Mouse (Mus musculus) ES-Bruce4 (cell line): ENCODE measurements around the gene 9130019O22Rik. TPM values are rescaled to one million over a fixed set of nuclear protein-coding genes. Genes with fewer than 3 reads are reported as not detected.
"Not testable (repeated sequence)": the region's sequence is repeated elsewhere in the genome, so short reads cannot be mapped to it uniquely, and the experiment has no call there.

Experiments
- H3K27ac ChIP-seq: 2 replicates; pipeline ENCODE4 v1.5.1; 2012; ENCODE audit warnings: low read length, inconsistent platforms; ENCODE audit not compliant: insufficient read depth
- H3K27me3 ChIP-seq: 2 replicates; pipeline ENCODE4 v1.6.1; 2012; ENCODE audit warnings: mild to moderate bottlenecking, low read length, inconsistent platforms; ENCODE audit not compliant: control insufficient read depth, poor library complexity, insufficient read depth, severe bottlenecking
- H3K36me3 ChIP-seq: 2 replicates; pipeline ENCODE4 v1.6.1; 2012; ENCODE audit warnings: inconsistent platforms, mild to moderate bottlenecking, low read length, moderate library complexity; ENCODE audit not compliant: control insufficient read depth, poor library complexity, insufficient read depth, severe bottlenecking
- H3K4me1 ChIP-seq: one replicate; pipeline ENCODE4 v1.8.1; 2011; ENCODE audit warnings: low read length; ENCODE audit not compliant: control insufficient read depth, insufficient read depth
- H3K4me3 ChIP-seq: 2 replicates; pipeline ENCODE4 v1.5.1; 2011; ENCODE audit warnings: low read depth, mild to moderate bottlenecking, low read length
- H3K9ac ChIP-seq: 2 replicates; pipeline ENCODE4 v1.6.1; 2012; ENCODE audit warnings: low read depth, mild to moderate bottlenecking, inconsistent platforms; ENCODE audit not compliant: poor library complexity, severe bottlenecking
- H3K9me3 ChIP-seq: replicated peaks from 2 replicates; pipeline ENCODE4 v1.6.1; 2012; ENCODE audit warnings: mild to moderate bottlenecking, low read length, inconsistent platforms; ENCODE audit not compliant: control insufficient read depth, poor library complexity, insufficient read depth, severe bottlenecking
- CTCF ChIP-seq: IDR thresholded peaks from one replicate; pipeline ENCODE4 v1.8.1; 2011; ENCODE audit warnings: low read depth, low read length
- EP300 ChIP-seq: IDR thresholded peaks from 2 replicates; pipeline ENCODE4 v1.6.1; 2011; ENCODE audit warnings: low read depth, low read length; ENCODE audit not compliant: insufficient read depth
- POLR2A ChIP-seq: IDR thresholded peaks from one replicate; pipeline ENCODE4 v1.8.1; 2011; ENCODE audit warnings: low read length; ENCODE audit not compliant: insufficient read depth
- polyA plus RNA-seq: library from polyadenylated mRNA; stranded (reverse); fragments of >200 nt; gene quantifications from 2 replicates; pipeline ENCODE4 v1.2.4, GENCODE M21; 2011; ENCODE audit warnings: low read depth; ENCODE audit not compliant: missing spikeins, insufficient read depth, insufficient read length

The 9130019O22Rik gene
- polyA plus RNA-seq, 1 experiment, result 2.1 TPM

DNA sequence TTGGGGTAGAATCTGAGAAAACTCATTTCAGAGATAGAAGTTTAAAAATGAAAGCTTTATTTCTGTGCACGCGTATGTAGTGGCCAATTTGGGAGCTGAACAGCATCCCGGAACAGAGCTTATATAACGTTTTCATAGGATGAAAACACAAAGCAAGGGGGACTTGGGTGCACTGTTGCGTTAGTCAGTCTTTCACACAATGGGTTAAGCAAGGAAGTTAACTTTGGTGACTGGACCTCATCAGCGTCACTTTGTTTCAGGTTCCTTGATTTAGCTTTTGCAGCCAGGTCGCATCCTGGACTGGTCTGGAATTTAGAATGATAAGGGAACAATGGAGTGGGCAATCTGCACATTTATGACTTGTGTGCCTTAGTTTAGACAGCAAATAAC, 7.0 kb upstream of the 9130019O22Rik start:
- peak overlapping the region; percentile 48 for H3K9ac ChIP-seq
- no peak for TF ChIP-seq CTCF
- TF ChIP-seq EP300, result no peak
- TF ChIP-seq POLR2A, result no peak
- no peaks in the 10 kb centered on the region; the same call in 1 of the 2 replicates for H3K36me3 ChIP-seq
- H3K9me3 ChIP-seq, result no peaks in the 10 kb centered on the region
- H3K4me3 ChIP-seq, result peak overlapping the region; percentile 75
- H3K27me3 ChIP-seq, result no peaks in the 10 kb centered on the region
- H3K27ac ChIP-seq, result no peak overlapping the region
- H3K4me1 ChIP-seq, result peaks cover 2% of the 10 kb centered on the region

GRCm38 (mm10) chr7:127393157-127393943, 6.4 kb upstream of the 9130019O22Rik start, which contains the start of gene E430018J23Rik:
TSS of gene E430018J23Rik (minus strand) at chr7:127393629.
- H3K27me3 ChIP-seq, result no peaks in the 10 kb centered on the region
- H3K9me3 ChIP-seq, result no peaks in the 10 kb centered on the region
- peak within 1 kb of the TSS; percentile 97 for H3K4me3 ChIP-seq
- H3K27ac ChIP-seq, result no peak within 1 kb of the TSS
- H3K9ac ChIP-seq, result peak within 1 kb of the TSS; percentile 59
- no peak for TF ChIP-seq CTCF
- TF ChIP-seq POLR2A, result peak; percentile 62
- TF ChIP-seq EP300, result 0 out of 2 replicates have a peak, but pooled peaks have one; percentile 16
- no peaks in the 10 kb centered on the region; the same call in 1 of the 2 replicates for H3K36me3 ChIP-seq
- H3K4me1 ChIP-seq, result peaks cover 2% of the 10 kb centered on the region

GRCm38 (mm10) chr7:127392251-127392824, 5.4 kb upstream of the 9130019O22Rik start:
- Histone ChIP-seq H3K27ac (no peak overlapping the region), H3K4me1 (peaks cover 2% of the 10 kb centered on the region), H3K9me3 (no peaks in the 10 kb centered on the region), H3K4me3 (no peak overlapping the region), H3K27me3 (no peaks in the 10 kb centered on the region), H3K36me3 (no peaks in the 10 kb centered on the region; the same call in 1 of the 2 replicates), H3K9ac (no peak overlapping the region)
- no peak for TF ChIP-seq POLR2A
- no peak for TF ChIP-seq CTCF
- TF ChIP-seq EP300, result no peak

DNA sequence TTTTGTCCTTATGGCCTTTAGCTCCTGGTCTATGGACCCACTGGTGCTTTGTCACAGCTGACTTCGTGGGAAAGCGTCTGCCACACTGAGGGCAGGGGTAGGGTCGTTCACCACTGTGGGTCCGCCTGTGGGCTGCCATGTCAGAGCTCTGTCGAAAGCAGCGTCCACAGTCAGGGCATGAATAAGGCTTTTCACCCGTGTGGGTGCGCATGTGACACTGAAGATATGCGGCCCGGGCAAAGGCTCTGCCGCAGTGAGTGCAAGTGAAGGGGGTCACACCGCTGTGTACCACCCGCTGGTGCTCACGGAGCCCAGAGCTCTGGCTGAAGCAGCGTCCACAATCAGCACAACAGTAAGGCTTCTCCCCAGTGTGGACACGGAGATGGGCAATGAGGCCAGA, 4.6 kb upstream of the 9130019O22Rik start:
- H3K4me1 ChIP-seq, result peaks cover 2% of the 10 kb centered on the region
- TF ChIP-seq EP300, result no peak
- no peaks in the 10 kb centered on the region for H3K9me3 ChIP-seq
- no peak overlapping the region for H3K9ac ChIP-seq
- peak overlapping the region; percentile 2; the same call in 1 of the 2 replicates for H3K4me3 ChIP-seq
- no peaks in the 10 kb centered on the region for H3K27me3 ChIP-seq
- no peaks in the 10 kb centered on the region; the same call in 1 of the 2 replicates for H3K36me3 ChIP-seq
- no peak overlapping the region for H3K27ac ChIP-seq

DNA sequence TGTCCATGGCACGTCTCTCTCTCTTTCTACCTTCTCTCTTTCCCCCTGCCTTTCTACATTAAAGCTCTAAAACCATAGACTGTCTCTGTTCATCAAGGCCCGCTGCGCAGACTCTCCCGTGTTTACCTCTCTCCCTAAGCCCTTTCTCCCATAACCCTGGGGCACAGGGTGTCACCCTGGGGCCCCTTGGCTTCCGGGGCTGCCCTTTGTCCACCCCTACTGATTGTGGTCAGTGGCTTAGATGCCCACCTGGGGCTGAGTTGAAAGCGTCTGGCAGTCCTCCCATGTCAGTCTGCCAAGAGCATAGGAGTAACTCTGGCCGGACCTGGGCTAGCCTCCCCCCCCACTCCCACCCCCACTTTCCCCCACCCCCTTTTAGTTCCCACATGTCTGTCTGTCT, 3.3 kb upstream of the 9130019O22Rik start:
- peaks cover 2% of the 10 kb centered on the region for H3K4me1 ChIP-seq
- no peak overlapping the region for H3K9ac ChIP-seq
- H3K9me3 ChIP-seq, result no peaks in the 10 kb centered on the region
- TF ChIP-seq POLR2A, result no peak
- TF ChIP-seq CTCF, result no peak
- no peak for TF ChIP-seq EP300
- H3K36me3 ChIP-seq, result no peaks in the 10 kb centered on the region; the same call in 1 of the 2 replicates
- H3K4me3 ChIP-seq, result no peak overlapping the region
- H3K27ac ChIP-seq, result no peak overlapping the region
- no peaks in the 10 kb centered on the region for H3K27me3 ChIP-seq

DNA sequence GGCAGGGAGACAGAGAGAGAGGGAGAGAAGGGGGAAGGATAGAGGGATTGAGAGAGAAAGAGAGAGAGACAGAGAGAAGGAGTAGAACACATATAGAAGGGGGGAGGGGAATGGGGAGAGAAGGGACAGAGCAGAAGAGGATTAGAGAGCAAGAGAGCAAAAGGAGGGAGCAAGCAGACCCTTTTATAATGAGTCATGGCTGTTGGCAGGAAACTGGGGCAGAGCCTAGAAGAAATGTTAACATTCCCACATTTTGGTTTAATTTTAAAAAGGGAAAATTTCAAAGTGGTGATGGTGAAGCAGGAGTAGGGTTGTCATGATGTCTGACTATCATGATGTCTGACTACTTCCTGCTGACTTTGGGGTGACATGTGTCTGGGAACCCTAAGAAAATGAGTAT, 1.2 kb upstream of the 9130019O22Rik start:
- not testable (repeated sequence) for H3K4me1 ChIP-seq, H3K9me3 ChIP-seq, H3K27me3 ChIP-seq, H3K27ac ChIP-seq, H3K4me3 ChIP-seq, H3K9ac ChIP-seq, H3K36me3 ChIP-seq

DNA sequence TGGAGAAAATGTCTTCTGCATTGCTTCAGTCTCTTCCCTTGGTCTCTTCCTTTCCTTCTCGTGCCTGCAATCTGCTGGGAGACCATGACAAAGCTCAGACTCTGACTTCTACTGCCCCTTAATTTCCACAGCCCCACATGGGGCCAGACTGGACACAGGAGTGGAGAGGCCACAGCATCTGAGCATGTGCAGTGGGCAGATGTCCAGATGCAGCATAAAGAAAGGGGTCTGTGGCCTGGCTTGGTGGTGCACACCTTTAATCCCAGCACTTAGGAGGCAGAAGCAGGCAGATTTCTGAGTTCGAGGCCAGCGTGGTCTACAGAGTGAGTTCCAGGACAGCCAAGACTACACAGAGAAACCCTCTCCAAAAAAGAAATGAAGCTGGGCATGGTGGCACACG, 1.4 kb downstream of the 9130019O22Rik start:
- not testable (repeated sequence) for H3K4me3 ChIP-seq, H3K9ac ChIP-seq, H3K27me3 ChIP-seq

More for the DNA sequence above, 1.4 kb downstream of the 9130019O22Rik start:
- not testable (repeated sequence) for H3K36me3 ChIP-seq, H3K4me1 ChIP-seq, H3K27ac ChIP-seq, H3K9me3 ChIP-seq
